Mouse (Mus musculus): Measurements from ENCODE around the gene Trim52.
A peak's percentile ranks its signal among the peaks of the same experiment; 100 is the strongest.
"Not testable (repeated sequence)": the region's sequence is repeated elsewhere in the genome, so short reads cannot be mapped to it uniquely, and the experiment has no call there.

Trim52 gene

GRCm38 (mm10) chr14:106105980-106106379 is at the start of gene Trim52:
Gene Trim52 (plus strand): TSS chr14:106106198.
- no peak for DNase-seq (ENCODE audit: low spot score in 2 of 2)

GRCm38 (mm10) chr14:106072608-106073007 is 33.4 kb upstream of the Trim52 start:
- no peak for DNase-seq (ENCODE audit: low spot score in 2 of 2)

GRCm38 (mm10) chr14:106075181-106076064 is 30.6 kb upstream of the Trim52 start:
- DNase-seq (ENCODE audit: low spot score in 2 of 2), result no peak

- DNase-seq (ENCODE audit: low spot score in 2 of 2), result no peak
Measured at GRCm38 (mm10) chr14:106088480-106089037, 17.4 kb upstream of the Trim52 start.

- no peak for DNase-seq (ENCODE audit: low spot score in 2 of 2)
Measured at GRCm38 (mm10) chr14:106096816-106097215, 9.2 kb upstream of the Trim52 start.

- DNase-seq (ENCODE audit: low spot score in 2 of 2), result no peak
Measured at GRCm38 (mm10) chr14:106100858-106101257, 5.1 kb upstream of the Trim52 start.

GRCm38 (mm10) chr14:106106425-106106824 is 427 bp downstream of the Trim52 start:
- DNase-seq (ENCODE audit: low spot score in 2 of 2), result no peak

GRCm38 (mm10) chr14:106119371-106119770 is 13.4 kb downstream of the Trim52 start:
- no peak for DNase-seq (ENCODE audit: low spot score in 2 of 2)

- DNase-seq (ENCODE audit: low spot score in 2 of 2), result no peak
Measured at GRCm38 (mm10) chr14:106136272-106136671, 30.3 kb downstream of the Trim52 start.

- peak; percentile 2 to 5 for DNase-seq (ENCODE audit: low spot score in 2 of 2)
Measured at GRCm38 (mm10) chr14:106151188-106151587, 45.2 kb downstream of the Trim52 start.

- DNase-seq (ENCODE audit: low spot score in 2 of 2), result no peak
Measured at GRCm38 (mm10) chr14:106154879-106155576, 49.0 kb downstream of the Trim52 start.

GRCm38 (mm10) chr14:106156533-106156932 is 50.5 kb downstream of the Trim52 start:
- no peak for DNase-seq (ENCODE audit: low spot score in 2 of 2)

- DNase-seq (ENCODE audit: low spot score in 2 of 2), result no peak
Measured at GRCm38 (mm10) chr14:106162331-106162730, 56.3 kb downstream of the Trim52 start.

- DNase-seq (ENCODE audit: low spot score in 2 of 2), result no peak
Measured at GRCm38 (mm10) chr14:106163196-106163595, 57.2 kb downstream of the Trim52 start.

- not testable (repeated sequence) for DNase-seq (ENCODE audit: low spot score in 2 of 2)
Measured at GRCm38 (mm10) chr14:106163933-106164332, 57.9 kb downstream of the Trim52 start.

GRCm38 (mm10) chr14:106176879-106177278 is 70.9 kb downstream of the Trim52 start:
- DNase-seq (ENCODE audit: low spot score in 2 of 2), result peak; percentile 4 to 12

GRCm38 (mm10) chr14:106178245-106178644 is 72.2 kb downstream of the Trim52 start:
- no peak for DNase-seq (ENCODE audit: low spot score in 2 of 2)

- no peak for DNase-seq (ENCODE audit: low spot score in 2 of 2)
Measured at GRCm38 (mm10) chr14:106179102-106179727, 73.2 kb downstream of the Trim52 start.

GRCm38 (mm10) chr14:106179728-106180125 is 73.7 kb downstream of the Trim52 start:
- DNase-seq (ENCODE audit: low spot score in 2 of 2), result no peak

- DNase-seq (ENCODE audit: low spot score in 2 of 2), result no peak
Measured at GRCm38 (mm10) chr14:106180616-106181015, 74.6 kb downstream of the Trim52 start.

GRCm38 (mm10) chr14:106183985-106184384 is 78.0 kb downstream of the Trim52 start:
- DNase-seq (ENCODE audit: low spot score in 2 of 2), result no peak
